Mouse (Mus musculus) E14TG2a.4 (cell line): Measurements from ENCODE around the gene Cacna1d.

Experiments
- H3K27me3 ChIP-seq: 2 replicates; pipeline ENCODE4 v1.6.1; 2014; ENCODE audit warnings: low read length, control low read depth; ENCODE audit not compliant: insufficient read depth
- H3K36me3 ChIP-seq: 2 replicates; pipeline ENCODE4 v1.6.1; 2014; ENCODE audit warnings: low read length, control low read depth; ENCODE audit not compliant: insufficient read depth
- H3K4me1 ChIP-seq: replicated peaks from 2 replicates; pipeline ENCODE4 v1.6.1; 2014; ENCODE audit warnings: low read depth, low read length, control low read depth
- H3K4me3 ChIP-seq: replicated peaks from 2 replicates; pipeline ENCODE4 v1.5.1; 2014; ENCODE audit warnings: mild to moderate bottlenecking, low read length
- H3K9me3 ChIP-seq: 2 replicates; pipeline ENCODE4 v1.6.1; 2014; ENCODE audit warnings: low read length, control low read depth
- CTCF ChIP-seq: conservative IDR thresholded peaks from 2 replicates; pipeline ENCODE4 v1.5.1; 2014; ENCODE audit warnings: low read length
- NANOG ChIP-seq: IDR thresholded peaks from 2 replicates; pipeline ENCODE4 v1.6.1; 2014; ENCODE audit warnings: borderline replicate concordance, low read length, mixed read lengths
- POU5F1 ChIP-seq: IDR thresholded peaks from 2 replicates; pipeline ENCODE4 v1.6.1; 2014; ENCODE audit warnings: low read length, borderline replicate concordance

Cacna1d gene

DNA sequence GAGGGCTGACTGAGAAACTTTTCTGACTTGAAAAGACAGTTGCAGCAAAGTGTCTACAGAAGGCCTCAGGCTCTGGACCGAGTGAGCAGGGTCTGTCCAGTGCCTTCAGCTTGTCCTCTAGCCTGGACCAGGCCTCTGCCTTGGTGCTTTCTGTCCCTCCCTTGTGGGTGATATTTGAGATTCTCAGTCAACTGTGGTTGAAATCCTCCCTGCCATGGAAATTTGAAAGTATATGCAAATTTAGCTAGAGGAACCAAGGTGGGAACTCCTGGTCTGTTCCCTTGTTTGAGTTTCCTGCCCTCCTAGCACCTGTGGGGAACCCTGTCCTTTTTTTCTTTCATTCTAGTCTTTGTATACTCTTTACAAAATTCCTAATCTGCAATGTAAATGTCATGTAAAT lies 476.2 kb downstream of the Cacna1d start:
- peaks cover 15% of the 10 kb centered on the region for H3K27me3 ChIP-seq
- no peaks in the 10 kb centered on the region for H3K36me3 ChIP-seq
- TF ChIP-seq CTCF = no peak
- no peak for TF ChIP-seq NANOG
- TF ChIP-seq POU5F1 = no peak
- H3K9me3 ChIP-seq = no peaks in the 10 kb centered on the region
- H3K4me3 ChIP-seq = no peak overlapping the region
- 0 out of 2 replicates have a peak, but pooled peaks cover 5% of the 10 kb centered on the region for H3K4me1 ChIP-seq

DNA sequence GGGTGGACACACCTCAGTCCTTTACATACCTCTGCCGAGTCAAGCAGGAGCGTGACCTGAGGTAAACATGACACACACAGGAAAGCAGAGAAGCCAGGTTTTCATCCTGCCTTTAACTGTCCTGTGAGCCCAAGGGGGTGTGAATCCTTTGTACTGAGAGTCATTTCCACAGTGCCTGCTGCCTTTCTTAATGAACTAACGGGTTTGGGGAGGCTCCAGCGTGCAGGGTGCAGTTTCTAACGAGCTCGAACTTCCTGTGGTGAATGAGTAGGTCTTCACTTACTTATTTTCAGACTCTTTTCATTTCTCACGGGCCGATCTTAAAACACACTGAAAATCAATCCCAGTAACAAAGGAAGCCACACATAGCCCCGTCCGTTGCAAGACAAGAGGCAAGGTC lies 476.8 kb downstream of the Cacna1d start:
- H3K4me1 ChIP-seq = peaks cover 10% of the 10 kb centered on the region
- no peak overlapping the region for H3K4me3 ChIP-seq
- no peak for TF ChIP-seq CTCF
- TF ChIP-seq NANOG = no peak
- no peak for TF ChIP-seq POU5F1
- no peaks in the 10 kb centered on the region for H3K36me3 ChIP-seq
- H3K27me3 ChIP-seq = peaks cover 20% of the 10 kb centered on the region
- H3K9me3 ChIP-seq = no peaks in the 10 kb centered on the region

DNA sequence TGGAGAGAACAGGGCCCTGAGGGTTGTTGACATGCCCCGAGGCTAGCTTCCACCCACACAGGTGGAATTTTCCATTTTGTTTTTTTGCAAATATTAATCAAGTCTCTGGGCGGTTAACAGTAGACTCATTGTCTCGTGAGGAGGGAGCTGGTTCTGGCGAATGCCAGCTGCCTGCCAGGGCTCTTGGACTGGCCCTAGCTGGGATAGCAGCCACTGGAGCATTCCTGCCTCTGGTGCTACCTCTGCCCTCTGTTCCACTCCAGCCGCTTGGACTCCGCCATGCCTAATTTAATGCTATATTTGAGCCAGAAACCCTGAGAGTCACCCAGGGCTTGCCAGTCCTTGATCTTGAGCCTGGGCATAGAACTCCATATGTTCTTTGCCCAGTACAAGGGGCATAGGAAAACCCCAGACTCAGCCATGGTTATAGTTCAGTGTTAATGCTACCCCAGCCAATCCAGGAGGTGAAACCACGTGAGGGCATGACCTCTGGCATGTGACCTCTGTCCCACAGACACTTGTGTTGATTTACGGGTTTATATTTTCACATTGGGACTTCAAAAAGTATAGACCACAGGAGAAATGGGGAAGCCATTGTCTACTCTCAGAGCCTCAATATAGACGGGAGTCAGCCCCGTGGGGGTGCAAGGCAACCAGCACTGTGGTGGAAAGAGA lies 479.2 kb downstream of the Cacna1d start:
- no peaks in the 10 kb centered on the region for H3K9me3 ChIP-seq
- H3K4me3 ChIP-seq = no peak overlapping the region
- peaks cover 44% of the 10 kb centered on the region for H3K27me3 ChIP-seq
- TF ChIP-seq POU5F1 = no peak
- TF ChIP-seq CTCF = no peak
- no peak for TF ChIP-seq NANOG
- H3K4me1 ChIP-seq = peaks cover 24% of the 10 kb centered on the region
- no peaks in the 10 kb centered on the region for H3K36me3 ChIP-seq

DNA sequence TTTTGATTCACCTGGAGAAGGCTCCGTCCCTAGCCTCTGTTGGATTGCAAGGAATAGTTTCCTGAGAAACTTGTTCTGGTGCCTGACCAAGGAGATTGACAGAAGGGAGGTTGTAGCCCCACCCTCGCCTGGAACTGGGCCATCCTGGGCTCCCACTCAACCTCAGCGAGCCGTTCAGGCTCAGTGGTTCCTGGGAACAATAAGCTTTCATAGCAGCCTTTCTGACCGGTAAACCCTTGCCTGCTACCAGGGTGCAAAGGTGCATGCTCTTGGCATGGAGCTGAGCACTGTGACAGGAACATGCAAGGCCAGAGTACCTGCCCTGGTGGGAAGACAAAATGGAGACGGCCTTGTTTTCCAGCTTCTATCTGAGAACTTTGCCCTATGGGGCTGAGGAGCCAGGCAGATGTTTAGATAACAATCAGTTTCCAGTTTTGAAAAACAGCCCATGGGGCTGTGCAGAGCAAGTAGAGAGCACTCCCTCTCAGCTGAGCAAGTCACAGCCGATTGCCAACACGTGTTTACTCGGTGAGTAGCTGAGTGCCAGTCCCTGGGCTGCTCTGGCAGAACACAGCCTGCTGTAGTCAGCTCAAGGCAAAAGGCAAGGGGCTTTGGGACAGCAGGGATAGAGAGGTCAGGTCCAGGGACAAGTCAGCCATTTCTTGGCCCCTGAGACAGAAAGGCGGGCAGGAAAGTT lies 481.2 kb downstream of the Cacna1d start:
- TF ChIP-seq NANOG (no peak), POU5F1 (no peak), CTCF (no peak)
- H3K9me3 ChIP-seq = no peaks in the 10 kb centered on the region
- peaks cover 24% of the 10 kb centered on the region for H3K4me1 ChIP-seq
- peaks cover 55% of the 10 kb centered on the region for H3K27me3 ChIP-seq
- H3K36me3 ChIP-seq = no peaks in the 10 kb centered on the region
- 0 out of 2 replicates have a peak overlapping the region, but pooled peaks have one; percentile 79 for H3K4me3 ChIP-seq

DNA sequence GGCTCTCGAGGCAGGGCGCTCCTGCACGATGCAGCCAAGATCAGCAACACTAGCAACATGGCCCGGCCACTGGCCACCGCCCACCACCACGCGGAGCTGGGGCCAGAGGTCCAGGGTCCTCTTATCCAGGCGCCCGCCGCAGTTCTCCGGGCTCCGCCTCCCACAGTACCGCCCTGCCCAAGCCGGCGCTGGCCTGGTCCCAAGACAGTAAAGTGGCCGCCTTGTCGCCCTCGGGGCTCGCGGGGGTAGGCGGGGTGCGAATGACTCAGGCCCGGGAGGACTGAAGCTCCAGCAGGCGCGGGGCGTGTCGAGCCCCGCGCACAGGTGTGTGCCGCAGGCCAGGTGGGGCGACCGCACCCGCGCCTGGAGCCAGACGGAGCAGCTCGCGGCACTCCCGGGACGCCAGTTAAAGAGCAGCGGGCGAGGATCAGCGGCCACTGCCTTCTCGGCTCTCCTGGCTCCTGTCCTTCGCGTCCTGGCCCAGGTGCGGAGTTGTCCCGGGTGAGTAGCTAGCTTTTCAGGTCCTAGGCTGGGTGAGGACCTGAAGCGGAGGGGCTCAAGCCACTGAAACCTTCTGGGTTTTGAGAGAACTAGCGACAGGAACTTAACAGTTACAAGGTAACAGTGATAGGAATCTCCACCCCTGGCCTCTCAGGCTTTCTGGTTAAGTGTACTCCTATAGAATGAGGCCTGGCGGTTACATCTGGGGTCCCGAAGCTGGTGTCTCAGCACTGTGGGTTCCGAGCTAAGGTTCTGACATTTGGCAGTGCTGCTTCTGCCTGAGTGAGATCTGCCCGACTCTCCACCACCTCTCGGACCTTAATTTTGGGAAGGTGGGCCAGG lies 482.3 kb downstream of the Cacna1d start, which contains the start of the genes Il17rb and Chdh:
Gene Il17rb, minus strand, starts transcription at position 164 of the 843 bp plus-strand sequence.
Gene Chdh, plus strand, starts transcription at position 291 of the 843 bp plus-strand sequence.
- H3K4me1 ChIP-seq = peaks cover 29% of the 10 kb centered on the region
- peak within 1 kb of the TSS; percentile 79 for H3K4me3 ChIP-seq
- no peaks in the 10 kb centered on the region for H3K36me3 ChIP-seq
- TF ChIP-seq NANOG = no peak
- TF ChIP-seq POU5F1 = no peak
- no peak for TF ChIP-seq CTCF
- H3K27me3 ChIP-seq = peaks cover 55% of the 10 kb centered on the region
- no peaks in the 10 kb centered on the region for H3K9me3 ChIP-seq

DNA sequence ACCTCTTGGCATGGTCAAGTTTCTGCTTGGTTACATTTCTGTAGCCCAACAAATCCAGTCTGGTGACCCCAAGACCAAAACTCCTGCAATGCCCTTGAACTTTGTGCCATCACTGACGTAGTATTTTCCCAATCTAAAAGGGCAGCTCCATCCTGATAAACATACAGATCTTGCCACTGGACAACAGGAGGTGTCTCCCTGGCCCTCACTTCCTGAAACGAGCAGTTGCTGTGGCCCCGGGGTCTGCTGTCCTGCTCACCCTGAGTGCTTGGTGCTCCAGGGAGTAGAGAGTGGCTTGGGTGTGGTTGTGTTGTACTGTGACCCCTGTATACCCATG lies 491.8 kb downstream of the Cacna1d start:
- H3K9me3 ChIP-seq = no peaks in the 10 kb centered on the region
- no peak for TF ChIP-seq CTCF
- no peak for TF ChIP-seq POU5F1
- TF ChIP-seq NANOG = no peak
- H3K27me3 ChIP-seq = no peaks in the 10 kb centered on the region
- H3K36me3 ChIP-seq = peaks cover 34% of the 10 kb centered on the region
- peaks cover 41% of the 10 kb centered on the region for H3K4me1 ChIP-seq
- H3K4me3 ChIP-seq = no peak overlapping the region

DNA sequence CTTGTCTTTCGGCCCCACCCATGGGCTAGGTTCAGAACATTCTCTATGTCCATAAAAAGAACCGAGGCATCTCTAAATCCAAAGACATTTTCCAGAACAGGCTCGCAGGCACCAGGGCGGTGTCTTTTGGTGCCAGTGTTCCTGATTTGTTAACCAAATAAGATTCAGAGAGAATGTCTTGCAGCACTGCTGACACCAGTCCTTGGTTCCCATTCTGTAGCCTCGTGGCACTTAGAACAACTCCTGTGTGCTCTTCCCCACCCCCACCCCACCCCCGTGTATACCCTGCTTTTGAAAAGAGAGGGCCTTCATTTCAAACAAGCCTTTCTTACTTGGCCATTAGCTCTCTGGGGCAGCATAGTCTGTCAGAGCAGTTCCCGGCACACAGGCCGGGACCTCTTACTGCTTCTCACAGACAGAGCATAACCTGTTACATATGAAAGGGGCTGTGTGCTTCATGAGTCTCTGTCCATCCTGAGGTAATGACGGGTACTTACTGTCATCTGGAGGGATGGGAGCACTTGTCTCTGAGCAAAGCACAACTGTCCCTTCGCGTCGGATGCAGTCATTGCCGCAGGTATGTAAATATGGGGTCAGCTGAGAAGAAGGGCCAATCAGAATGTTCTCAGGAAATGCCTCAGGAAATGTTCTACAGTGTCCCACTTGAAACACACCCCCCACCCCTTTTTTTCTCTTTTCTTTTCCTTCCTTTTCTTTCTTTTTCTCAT lies 492.3 kb downstream of the Cacna1d start:
- no peaks in the 10 kb centered on the region for H3K9me3 ChIP-seq
- peaks cover 39% of the 10 kb centered on the region for H3K4me1 ChIP-seq
- H3K36me3 ChIP-seq = peaks cover 39% of the 10 kb centered on the region
- no peak overlapping the region for H3K4me3 ChIP-seq
- no peak for TF ChIP-seq POU5F1
- no peak for TF ChIP-seq NANOG
- TF ChIP-seq CTCF = no peak
- H3K27me3 ChIP-seq = no peaks in the 10 kb centered on the region

DNA sequence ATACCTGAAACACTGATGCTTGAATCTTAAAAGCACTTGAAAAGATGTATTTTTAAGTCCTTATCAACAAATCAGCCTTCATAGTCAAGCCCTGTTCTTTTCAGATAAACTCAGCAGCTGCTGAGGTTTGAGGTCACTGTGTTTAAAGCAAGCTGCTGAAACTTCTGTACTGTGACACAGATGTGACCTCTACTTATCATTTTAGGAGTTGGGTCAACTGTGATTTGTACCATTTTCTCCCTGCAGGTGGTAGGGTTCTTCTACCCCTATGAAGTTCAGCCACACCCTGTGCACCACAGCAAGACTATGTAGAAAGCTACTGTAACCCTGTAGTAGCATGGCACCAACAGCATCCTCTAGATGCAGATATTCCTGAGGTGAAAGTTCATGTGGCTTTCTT lies 493.9 kb downstream of the Cacna1d start:
- no peak for TF ChIP-seq NANOG
- TF ChIP-seq POU5F1 = no peak
- no peak for TF ChIP-seq CTCF
- Histone ChIP-seq H3K4me3 (no peak overlapping the region), H3K9me3 (no peaks in the 10 kb centered on the region), H3K27me3 (no peaks in the 10 kb centered on the region), H3K36me3 (peaks cover 55% of the 10 kb centered on the region), H3K4me1 (peaks cover 47% of the 10 kb centered on the region)
